ENCODE assay signal across 25 mouse cellular contexts in the genomic region with DNA sequence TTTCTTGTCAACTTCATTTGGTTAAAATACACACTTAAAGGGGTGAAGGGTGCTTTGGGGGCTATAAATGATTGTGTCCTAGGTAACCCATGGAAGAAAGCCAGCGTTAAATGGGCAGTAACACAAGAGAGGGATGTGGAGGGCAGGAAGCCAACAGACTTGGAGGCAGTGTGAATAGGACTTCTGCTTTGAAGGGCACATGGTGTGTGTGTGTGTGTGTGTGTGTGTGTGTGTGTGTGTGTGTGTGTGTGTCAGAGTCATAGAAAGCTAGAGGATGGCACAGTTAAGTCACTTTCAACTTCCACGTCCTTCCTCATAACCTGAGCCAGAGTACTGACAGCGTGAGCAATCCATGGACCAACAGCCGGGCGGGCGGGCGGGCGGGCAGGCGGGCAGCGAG. TPM values are rescaled to one million over a fixed set of nuclear protein-coding genes. Genes with fewer than 3 reads are reported as not detected.
DNase-seq lines count a peak whose midpoint lies in the region; ATAC-seq and TF ChIP-seq lines count a peak whose summit lies in the region.
"Had no signal": no experiment of that assay in that cellular context is flagged by ENCODE, and none has a peak within 500 bp of the region (broad histone marks: within the 10 kb centered on the region; RNA-seq: fewer than 3 reads in every experiment).

No protein-coding gene starts in this region.

- WGBS in lung, postnatal 0 days: 80% methylated on average over 10 of the region's 10 CpGs
- 72% methylated on average over 10 of the region's 10 CpGs for WGBS in lung, adult 2 months

- peak; percentile 23 for DNase-seq in adrenal gland, postnatal 10 days
- DNase-seq in adrenal gland, postnatal 14 days: no peak
- DNase-seq in heart, postnatal 4 days: peak; percentile 61
- no peak for DNase-seq in heart, adult 9 months (ENCODE audit: low spot score in 2 of 2)
- DNase-seq in lung, postnatal 0 days (ENCODE audit: low spot score): peak; percentile 58
- no peak for DNase-seq in lung, adult 2 months
- DNase-seq in right cerebral cortex, postnatal 10 days (ENCODE audit: low spot score in 2 of 2): peak; percentile 52 to 56
- DNase-seq in right cerebral cortex, postnatal 4 days: no peak
- DNase-seq: adrenal gland, adult 8-10 months; cerebellum, adult 9-10 months; gastrocnemius, postnatal 14 days; kidney, adult 11 months; kidney, postnatal 4 days; liver, embryonic 13.5 days; lung, embryonic 14.5 days; retina, postnatal 1 day; thymus, postnatal 14 days had no signal

- H3K36me3 ChIP-seq in lung, postnatal 0 days (ENCODE audit: insufficient read depth, low read length): no peaks in the 10 kb centered on the region; the same call in 1 of the 2 replicates
- H3K36me3 ChIP-seq: midbrain, embryonic 15.5 days had no signal

- H3K27me3 ChIP-seq in lung, postnatal 0 days (replicated peaks; ENCODE audit: insufficient read depth, low read length): no peaks in the 10 kb centered on the region
- H3K27me3 ChIP-seq: embryonic facial prominence, embryonic 15.5 days; forebrain, embryonic 15.5 days; heart, embryonic 15.5 days; kidney, embryonic 15.5 days; liver, embryonic 13.5 days; megakaryocyte, embryonic 14.5 days; midbrain, embryonic 15.5 days had no signal

- H3K9ac ChIP-seq in lung, postnatal 0 days (replicated peaks; ENCODE audit: low read depth): no peak overlapping the region
- H3K9ac ChIP-seq: embryonic facial prominence, embryonic 15.5 days; forebrain, embryonic 15.5 days; heart, embryonic 15.5 days; kidney, embryonic 15.5 days; liver, embryonic 13.5 days; lung, embryonic 14.5 days; midbrain, embryonic 15.5 days had no signal

- no peak for TF ChIP-seq EP300 in lung, postnatal 0 days (IDR thresholded peaks at IDR 0.05)

- no peak overlapping the region for H3K4me3 ChIP-seq in lung, postnatal 0 days (ENCODE audit: low read depth, low read length)
- H3K4me3 ChIP-seq in lung, adult 2 months (replicated peaks; ENCODE audit: extremely low read depth, low read depth, low read length): no peak overlapping the region
- H3K4me3 ChIP-seq: embryonic facial prominence, embryonic 15.5 days; forebrain, embryonic 15.5 days; heart, embryonic 15.5 days; kidney, embryonic 15.5 days; liver, embryonic 13.5 days; megakaryocyte, embryonic 14.5 days; midbrain, embryonic 15.5 days had no signal

- H3K4me2 ChIP-seq in lung, postnatal 0 days (replicated peaks; ENCODE audit: low read depth, low read length): no peak overlapping the region
- H3K4me2 ChIP-seq: embryonic facial prominence, embryonic 15.5 days; forebrain, embryonic 15.5 days; heart, embryonic 15.5 days; kidney, embryonic 15.5 days; liver, embryonic 13.5 days; lung, embryonic 14.5 days; midbrain, embryonic 15.5 days had no signal

- TF ChIP-seq POLR2A in lung, adult 2 months (IDR thresholded peaks at IDR 0.05; ENCODE audit: borderline replicate concordance, extremely low read depth, low read depth, low read length): no peak

- no peaks in the 10 kb centered on the region for H3K4me1 ChIP-seq in lung, postnatal 0 days (ENCODE audit: insufficient read depth, low read depth, low read length)
- H3K4me1 ChIP-seq in lung, adult 2 months (ENCODE audit: control insufficient read depth, insufficient read depth, low read length): no peaks in the 10 kb centered on the region
- H3K4me1 ChIP-seq: forebrain, embryonic 15.5 days; heart, embryonic 15.5 days; kidney, embryonic 15.5 days; liver, embryonic 13.5 days; midbrain, embryonic 15.5 days had no signal

- no peak for TF ChIP-seq CTCF in lung, postnatal 0 days (IDR thresholded peaks at IDR 0.05)
- TF ChIP-seq CTCF in lung, adult 2 months (IDR thresholded peaks at IDR 0.05; ENCODE audit: insufficient read depth, low read length): no peak

- ATAC-seq in lung, postnatal 0 days: peak; percentile 40
- ATAC-seq: activated CD4-positive, CD25-positive, alpha-beta regulatory T cell, adult 4 months; forebrain, embryonic 15.5 days; midbrain, embryonic 15.5 days had no signal

- no peak overlapping the region for H3K27ac ChIP-seq in lung, postnatal 0 days (ENCODE audit: low read length)
- H3K27ac ChIP-seq: embryonic facial prominence, embryonic 15.5 days; forebrain, embryonic 15.5 days; heart, embryonic 15.5 days; kidney, embryonic 15.5 days; liver, embryonic 13.5 days; midbrain, embryonic 15.5 days had no signal

- no peaks in the 10 kb centered on the region for H3K9me3 ChIP-seq in lung, postnatal 0 days (ENCODE audit: low read length)
- H3K9me3 ChIP-seq: embryonic facial prominence, embryonic 15.5 days; forebrain, embryonic 15.5 days; heart, embryonic 15.5 days; kidney, embryonic 15.5 days; liver, embryonic 13.5 days; megakaryocyte, embryonic 14.5 days; midbrain, embryonic 15.5 days had no signal

RNA-seq across cellular contexts. Expression of a gene that starts 26.0 kb away (rescaled TPM):
- total RNA-seq in adrenal gland, postnatal 10 days (2021): 1 to 10 TPM; 3.2 to 4.2 TPM
- total RNA-seq in adrenal gland, postnatal 14 days (2021): 3.7 TPM in 2 replicates
- total RNA-seq in heart, postnatal 4 days (2021): 1 to 10 TPM; 4.8 to 4.9 TPM
- 1.1 and 1.6 TPM in 2 replicates for polyA plus RNA-seq in lung, postnatal 0 days (2015; fragmentation: Nextera tagmentation; extraction: Ambion mirVana)
- polyA plus RNA-seq in lung, adult 2 months (2012; rRNA removed): 0.50 and 1.1 TPM in 2 replicates
- total RNA-seq: common myeloid progenitor, adult 5-6 weeks had no signal
- polyA plus RNA-seq: activated CD4-positive, CD25-positive, alpha-beta regulatory T cell, adult 4 months had no signal

RNA-seq across cellular contexts. Expression of a gene that starts 51.8 kb away (rescaled TPM):
- total RNA-seq in adrenal gland, postnatal 10 days (2021): under 1 TPM; 0.42 to 0.96 TPM
- total RNA-seq in adrenal gland, postnatal 14 days (2021): 0.78 and 1.1 TPM in 2 replicates
- total RNA-seq in heart, postnatal 4 days (2021): under 1 TPM; 0.54 to 0.91 TPM
- 0.47 and 0.69 TPM in 2 replicates for polyA plus RNA-seq in lung, postnatal 0 days (2015; fragmentation: Nextera tagmentation; extraction: Ambion mirVana)
- polyA plus RNA-seq in lung, adult 2 months (2012; rRNA removed): 4.0 and 5.3 TPM in 2 replicates
- total RNA-seq: common myeloid progenitor, adult 5-6 weeks had no signal
- polyA plus RNA-seq: activated CD4-positive, CD25-positive, alpha-beta regulatory T cell, adult 4 months; liver, embryonic 13.5 days had no signal

Comparison
In these comparisons a context has a peak if more than half of its experiments do, and no peak if none do; other contexts are left out.
1. DNase-seq: peak in adrenal gland, postnatal 10 days (single experiment), heart, postnatal 4 days (single experiment), lung, postnatal 0 days (single experiment) and right cerebral cortex, postnatal 10 days (2 of 2); none in adrenal gland, postnatal 14 days (single experiment), heart, adult 9 months (0 of 2), lung, adult 2 months (single experiment) and right cerebral cortex, postnatal 4 days (single experiment).